Mouse (Mus musculus): Measurements from ENCODE around the gene Sema6c. TPM values are rescaled to one million over a fixed set of nuclear protein-coding genes. Genes with fewer than 3 reads are reported as not detected.
"Not testable (repeated sequence)": the region's sequence is repeated elsewhere in the genome, so short reads cannot be mapped to it uniquely, and the experiment has no call there.

Gene Sema6c
- polyA plus RNA-seq, 1 experiment from 2014 or later, result 22.6 TPM

DNA sequence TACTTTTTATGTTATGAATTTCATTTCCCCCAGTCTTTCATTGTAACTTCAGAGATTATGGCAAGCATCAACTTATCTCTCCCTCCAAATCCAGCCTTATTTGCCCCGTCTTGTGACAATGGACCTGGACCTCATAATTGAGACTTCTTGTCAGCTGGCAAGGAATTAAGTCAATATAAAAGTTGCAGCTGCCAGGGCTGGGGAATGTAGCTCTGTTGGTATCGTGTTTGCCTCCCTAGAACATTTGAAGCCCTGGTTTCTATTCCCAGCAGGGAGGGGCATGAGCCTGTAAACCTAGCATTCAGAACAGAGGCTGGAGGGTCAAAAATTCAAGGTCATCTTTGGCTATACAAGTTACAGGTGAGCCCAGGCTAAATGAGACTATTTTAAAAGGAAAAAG, 35.5 kb downstream of the Sema6c start:
- no peaks in the 10 kb centered on the region for H3K4me1 ChIP-seq (replicated peaks; ENCODE audit: control insufficient read depth, insufficient read depth, low read length)
- H3K4me3 ChIP-seq (replicated peaks; ENCODE audit: low read length), result no peak overlapping the region
- peaks cover 5% of the 10 kb centered on the region; the same call in 1 of the 2 replicates for H3K36me3 ChIP-seq (ENCODE audit: control insufficient read depth, insufficient read depth)
- 80% methylated on average over 2 of the region's 2 CpGs for WGBS
- H3K27me3 ChIP-seq (replicated peaks; ENCODE audit: control insufficient read depth, insufficient read depth, low read length), result no peaks in the 10 kb centered on the region
- no peak overlapping the region for H3K27ac ChIP-seq (ENCODE audit: low read length)
- no peaks in the 10 kb centered on the region for H3K9me3 ChIP-seq (ENCODE audit: control insufficient read depth, low read length)
- ATAC-seq, result no peak
- no peak overlapping the region for H3K9ac ChIP-seq (replicated peaks; ENCODE audit: low read depth, low read length)
- H3K4me2 ChIP-seq (ENCODE audit: low read length), result no peak overlapping the region

DNA sequence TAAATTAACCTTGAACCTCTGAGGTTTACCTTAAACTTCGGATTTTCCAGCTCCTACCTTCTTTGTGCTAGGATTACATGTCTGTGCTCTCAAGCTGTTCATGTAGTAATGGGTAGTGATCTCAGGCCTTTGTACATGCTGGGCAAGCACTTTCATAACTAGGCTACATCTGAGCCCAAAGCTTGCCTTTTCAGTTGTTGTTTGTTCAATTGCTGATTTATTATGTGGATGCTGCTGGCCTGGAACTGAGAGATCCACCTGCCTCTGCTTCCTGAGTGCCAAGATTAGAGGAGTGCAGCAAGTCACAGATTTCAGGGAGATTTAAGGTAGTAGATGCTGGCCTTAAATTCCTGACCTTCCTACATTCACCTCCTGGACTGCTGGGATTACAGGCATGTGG, 38.8 kb downstream of the Sema6c start:
- no peak for ATAC-seq

DNA sequence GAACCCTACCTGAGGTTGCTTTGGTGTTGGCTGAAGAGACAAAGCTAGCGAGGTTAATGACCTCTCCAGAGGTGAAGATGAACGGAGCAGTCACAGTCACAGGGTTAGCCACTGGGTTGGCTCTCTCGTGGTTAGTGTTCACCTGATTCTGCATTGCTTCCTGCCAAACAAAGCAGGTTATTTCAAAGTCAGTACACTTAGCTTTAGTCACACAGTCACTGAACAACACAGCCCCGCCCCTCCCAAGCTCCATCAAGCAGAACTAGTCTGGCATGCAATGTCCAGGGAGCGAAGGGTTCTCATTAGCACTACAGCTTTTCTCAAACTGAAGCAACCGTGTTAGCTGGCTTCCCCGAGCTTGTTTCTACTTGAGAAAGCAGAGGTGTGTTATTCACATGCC, 39.9 kb downstream of the Sema6c start:
- Histone ChIP-seq H3K27me3 (replicated peaks; ENCODE audit: control insufficient read depth, insufficient read depth, low read length) (no peaks in the 10 kb centered on the region), H3K27ac (ENCODE audit: low read length) (peak overlapping the region; percentile 2; the same call in 1 of the 2 replicates), H3K9me3 (ENCODE audit: control insufficient read depth, low read length) (no peaks in the 10 kb centered on the region), H3K4me1 (replicated peaks; ENCODE audit: control insufficient read depth, insufficient read depth, low read length) (no peaks in the 10 kb centered on the region), H3K4me3 (replicated peaks; ENCODE audit: low read length) (no peak overlapping the region), H3K9ac (replicated peaks; ENCODE audit: low read depth, low read length) (no peak overlapping the region), H3K36me3 (ENCODE audit: control insufficient read depth, insufficient read depth) (peaks cover 18% of the 10 kb centered on the region), H3K4me2 (ENCODE audit: low read length) (no peak overlapping the region)
- 74% methylated on average over 7 of the region's 7 CpGs for WGBS
- no peak for ATAC-seq

More for the DNA sequence above, 38.8 kb downstream of the Sema6c start:
- Histone ChIP-seq H3K27ac (ENCODE audit: low read length) (no peak overlapping the region), H3K9ac (replicated peaks; ENCODE audit: low read depth, low read length) (no peak overlapping the region), H3K36me3 (ENCODE audit: control insufficient read depth, insufficient read depth) (peaks cover 18% of the 10 kb centered on the region), H3K4me2 (ENCODE audit: low read length) (no peak overlapping the region), H3K9me3 (ENCODE audit: control insufficient read depth, low read length) (no peaks in the 10 kb centered on the region), H3K4me3 (replicated peaks; ENCODE audit: low read length) (no peak overlapping the region), H3K27me3 (replicated peaks; ENCODE audit: control insufficient read depth, insufficient read depth, low read length) (no peaks in the 10 kb centered on the region), H3K4me1 (replicated peaks; ENCODE audit: control insufficient read depth, insufficient read depth, low read length) (no peaks in the 10 kb centered on the region)
- 91% methylated on average over 1 of the region's 1 CpGs for WGBS

DNA sequence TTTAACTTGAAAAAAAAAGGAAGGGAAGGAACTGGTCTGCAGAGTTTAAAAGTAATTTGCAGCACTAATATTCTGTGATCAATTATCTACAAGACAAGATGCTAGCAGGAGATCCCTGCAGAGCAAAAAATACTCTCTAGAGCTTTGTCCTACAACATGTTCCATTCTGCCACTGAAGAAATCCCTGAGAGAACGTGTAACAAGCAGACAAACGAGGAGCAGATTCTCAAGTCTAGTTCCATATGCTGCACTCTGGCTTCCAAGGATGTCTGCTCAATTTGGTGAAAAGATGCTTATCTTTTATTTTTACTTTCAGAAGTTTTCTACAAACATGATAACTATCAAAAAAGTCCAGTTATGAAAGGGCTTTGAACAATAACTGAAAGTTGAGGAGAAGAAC, 40.3 kb downstream of the Sema6c start:
- no peaks in the 10 kb centered on the region for H3K27me3 ChIP-seq (replicated peaks; ENCODE audit: control insufficient read depth, insufficient read depth, low read length)
- WGBS, result 66% methylated on average over 2 of the region's 2 CpGs
- ATAC-seq, result no peak
- no peak overlapping the region for H3K4me2 ChIP-seq (ENCODE audit: low read length)
- H3K4me1 ChIP-seq (replicated peaks; ENCODE audit: control insufficient read depth, insufficient read depth, low read length), result no peaks in the 10 kb centered on the region
- peaks cover 17% of the 10 kb centered on the region for H3K36me3 ChIP-seq (ENCODE audit: control insufficient read depth, insufficient read depth)
- no peak overlapping the region for H3K9ac ChIP-seq (replicated peaks; ENCODE audit: low read depth, low read length)
- no peak overlapping the region; the same call in 1 of the 2 replicates for H3K27ac ChIP-seq (ENCODE audit: low read length)
- no peak overlapping the region for H3K4me3 ChIP-seq (replicated peaks; ENCODE audit: low read length)
- H3K9me3 ChIP-seq (ENCODE audit: control insufficient read depth, low read length), result no peaks in the 10 kb centered on the region

DNA sequence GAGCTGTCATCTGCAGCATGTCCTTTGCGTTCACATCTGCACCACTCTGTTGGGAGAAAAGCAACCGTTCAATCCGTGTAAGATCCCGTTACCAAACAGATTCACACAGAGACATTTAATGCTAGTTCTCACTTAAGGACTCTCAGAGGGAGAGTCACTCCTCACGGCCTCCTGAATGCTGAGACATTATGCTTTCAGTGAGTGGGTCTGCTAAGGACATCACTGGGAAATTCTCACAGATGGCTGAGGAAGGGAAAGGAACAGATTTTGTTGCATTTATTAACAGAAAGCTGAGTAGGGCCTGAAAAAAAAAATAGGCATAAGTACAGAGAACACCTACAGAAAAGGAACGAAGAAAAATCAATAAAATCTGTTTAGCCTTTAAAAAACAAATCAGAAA, 43.6 kb downstream of the Sema6c start:
- H3K4me3 ChIP-seq (replicated peaks; ENCODE audit: low read length), result no peak overlapping the region
- H3K9ac ChIP-seq (replicated peaks; ENCODE audit: low read depth, low read length), result no peak overlapping the region
- H3K36me3 ChIP-seq (ENCODE audit: control insufficient read depth, insufficient read depth), result peaks cover 19% of the 10 kb centered on the region
- ATAC-seq, result no peak
- no peaks in the 10 kb centered on the region for H3K9me3 ChIP-seq (ENCODE audit: control insufficient read depth, low read length)
- H3K4me1 ChIP-seq (replicated peaks; ENCODE audit: control insufficient read depth, insufficient read depth, low read length), result no peaks in the 10 kb centered on the region
- no peak overlapping the region for H3K4me2 ChIP-seq (ENCODE audit: low read length)
- no peak overlapping the region for H3K27ac ChIP-seq (ENCODE audit: low read length)
- no peaks in the 10 kb centered on the region for H3K27me3 ChIP-seq (replicated peaks; ENCODE audit: control insufficient read depth, insufficient read depth, low read length)
- WGBS, result 92% methylated on average over 6 of the region's 6 CpGs

DNA sequence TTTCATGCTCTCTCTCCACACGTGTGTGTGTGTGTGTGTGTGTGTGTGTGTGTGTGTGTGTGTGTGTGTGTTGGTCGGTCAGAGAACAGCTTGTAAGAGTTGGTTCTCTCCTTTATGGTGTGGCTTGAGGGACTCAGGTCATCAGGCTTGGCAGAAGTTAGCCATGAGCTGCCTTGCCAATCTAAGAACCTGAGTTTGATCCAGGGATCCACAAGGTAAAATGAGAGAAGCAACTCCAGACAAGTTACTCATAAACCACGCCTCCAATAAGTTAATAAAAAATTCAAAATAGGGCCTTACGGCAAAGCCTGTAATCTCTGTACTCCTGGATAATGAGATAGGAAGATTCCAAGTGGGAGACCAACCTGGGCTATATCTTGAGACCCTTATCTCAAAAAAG, 48.0 kb downstream of the Sema6c start:
- Histone ChIP-seq H3K4me3 (replicated peaks; ENCODE audit: low read length) (no peak overlapping the region), H3K9me3 (ENCODE audit: control insufficient read depth, low read length) (no peaks in the 10 kb centered on the region), H3K4me1 (replicated peaks; ENCODE audit: control insufficient read depth, insufficient read depth, low read length) (no peaks in the 10 kb centered on the region), H3K27ac (ENCODE audit: low read length) (no peak overlapping the region), H3K9ac (replicated peaks; ENCODE audit: low read depth, low read length) (no peak overlapping the region), H3K27me3 (replicated peaks; ENCODE audit: control insufficient read depth, insufficient read depth, low read length) (no peaks in the 10 kb centered on the region), H3K36me3 (ENCODE audit: control insufficient read depth, insufficient read depth) (peaks cover 4% of the 10 kb centered on the region), H3K4me2 (ENCODE audit: low read length) (no peak overlapping the region)
- 89% methylated on average over 4 of the region's 4 CpGs for WGBS
- no peak for ATAC-seq

DNA sequence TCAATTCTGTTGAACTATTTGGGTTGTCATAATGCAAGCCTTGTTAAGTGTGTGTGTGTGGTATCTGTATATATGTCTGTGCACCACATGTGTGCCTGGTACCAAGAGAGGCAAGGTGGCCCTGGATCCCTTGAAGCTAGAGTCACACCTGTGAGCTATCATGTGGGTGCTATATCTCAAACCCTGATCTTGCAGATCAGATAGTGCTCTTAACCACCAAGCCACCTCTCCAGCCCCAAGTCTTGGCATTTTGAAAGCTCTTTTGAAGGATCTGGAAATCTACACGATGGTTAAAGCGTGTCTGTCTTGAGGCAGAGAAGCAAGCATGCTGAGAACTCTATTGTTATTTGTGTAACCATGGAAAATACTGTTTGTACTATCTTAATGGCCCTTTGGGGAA, 50.3 kb downstream of the Sema6c start:
- Histone ChIP-seq H3K27me3 (replicated peaks; ENCODE audit: control insufficient read depth, insufficient read depth, low read length) (no peaks in the 10 kb centered on the region), H3K4me2 (ENCODE audit: low read length) (no peak overlapping the region), H3K4me1 (replicated peaks; ENCODE audit: control insufficient read depth, insufficient read depth, low read length) (no peaks in the 10 kb centered on the region), H3K27ac (ENCODE audit: low read length) (no peak overlapping the region), H3K36me3 (ENCODE audit: control insufficient read depth, insufficient read depth) (peaks cover 6% of the 10 kb centered on the region), H3K9ac (replicated peaks; ENCODE audit: low read depth, low read length) (no peak overlapping the region), H3K4me3 (replicated peaks; ENCODE audit: low read length) (no peak overlapping the region), H3K9me3 (ENCODE audit: control insufficient read depth, low read length) (no peaks in the 10 kb centered on the region)
- WGBS, result 68% methylated on average over 2 of the region's 2 CpGs
- no peak for ATAC-seq

DNA sequence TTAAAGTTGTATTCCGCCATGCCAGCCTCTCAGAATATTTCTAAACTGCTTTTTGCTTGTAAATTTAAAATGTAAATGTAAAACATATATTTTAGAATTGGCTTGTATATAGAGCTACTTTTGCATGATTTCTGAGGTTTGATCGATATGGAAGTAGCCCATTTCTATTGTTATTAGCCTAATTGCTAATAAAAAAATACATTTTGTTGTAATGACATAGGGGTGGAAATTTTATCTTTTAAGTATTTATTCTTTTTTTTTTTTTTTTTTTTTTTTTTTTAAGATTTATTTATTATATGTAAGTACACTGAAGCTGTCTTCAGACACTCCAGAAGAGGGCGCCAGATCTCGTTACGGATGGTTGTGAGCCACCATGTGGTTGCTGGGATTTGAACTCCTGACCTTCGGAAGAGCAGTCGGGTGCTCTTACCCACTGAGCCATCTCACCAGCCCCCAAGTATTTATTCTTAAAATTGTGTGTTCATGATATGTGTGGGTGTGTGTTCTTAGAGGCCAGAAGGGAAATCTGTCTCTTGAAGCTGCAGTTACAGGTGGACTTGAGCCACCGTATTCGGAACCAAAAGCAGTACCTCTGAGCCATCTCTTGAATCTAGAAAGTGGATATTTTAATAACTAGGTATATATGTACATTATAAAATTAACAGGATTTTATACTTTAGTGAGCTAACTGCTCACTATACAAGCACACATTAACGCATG, 52.8 kb downstream of the Sema6c start:
- H3K9me3 ChIP-seq (ENCODE audit: control insufficient read depth, low read length); H3K27ac ChIP-seq (ENCODE audit: low read length); H3K4me3 ChIP-seq (replicated peaks; ENCODE audit: low read length); ATAC-seq; H3K27me3 ChIP-seq (replicated peaks; ENCODE audit: control insufficient read depth, insufficient read depth, low read length); H3K9ac ChIP-seq (replicated peaks; ENCODE audit: low read depth, low read length); H3K4me2 ChIP-seq (ENCODE audit: low read length); H3K36me3 ChIP-seq (ENCODE audit: control insufficient read depth, insufficient read depth): not testable (repeated sequence)
- peaks cover 11% of the 10 kb centered on the region for H3K4me1 ChIP-seq (replicated peaks; ENCODE audit: control insufficient read depth, insufficient read depth, low read length)
- 94% methylated on average over 7 of the region's 10 CpGs for WGBS

DNA sequence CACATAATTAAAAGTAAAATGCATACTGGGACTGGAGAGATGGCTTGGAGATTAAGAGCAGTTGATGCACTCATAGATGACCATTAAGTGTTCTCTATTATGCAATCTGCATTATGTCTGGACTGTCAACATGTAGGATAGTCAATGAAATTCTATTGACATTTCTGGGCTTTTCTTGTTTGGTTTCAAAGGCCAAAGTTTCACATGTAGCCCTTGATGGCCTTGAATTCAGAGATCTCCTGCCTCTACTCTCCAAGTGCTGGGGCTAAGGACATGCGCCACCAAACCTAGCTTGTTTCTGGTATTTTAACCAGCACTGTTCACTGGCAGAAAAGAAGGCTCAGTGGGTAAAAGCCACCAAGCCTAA, 53.3 kb downstream of the Sema6c start:
- H3K27ac ChIP-seq (ENCODE audit: low read length), result no peak overlapping the region
- H3K27me3 ChIP-seq (replicated peaks; ENCODE audit: control insufficient read depth, insufficient read depth, low read length), result no peaks in the 10 kb centered on the region
- 0 out of 2 replicates have a peak, but pooled peaks cover 4% of the 10 kb centered on the region for H3K36me3 ChIP-seq (ENCODE audit: control insufficient read depth, insufficient read depth)
- H3K9ac ChIP-seq (replicated peaks; ENCODE audit: low read depth, low read length), result no peak overlapping the region
- ATAC-seq, result no peak
- H3K4me1 ChIP-seq (replicated peaks; ENCODE audit: control insufficient read depth, insufficient read depth, low read length), result peaks cover 14% of the 10 kb centered on the region
- no peak overlapping the region for H3K4me2 ChIP-seq (ENCODE audit: low read length)
- no peaks in the 10 kb centered on the region for H3K9me3 ChIP-seq (ENCODE audit: control insufficient read depth, low read length)
- H3K4me3 ChIP-seq (replicated peaks; ENCODE audit: low read length), result no peak overlapping the region
- WGBS, result 93% methylated on average over 1 of the region's 1 CpGs

All from forebrain, embryonic 16.5 days (tissue).